Mouse (Mus musculus): ENCODE data around the gene Slc9a8. TPM values are rescaled to one million over a fixed set of nuclear protein-coding genes. Genes with fewer than 3 reads are reported as not detected.
A peak's percentile ranks its signal among the peaks of the same experiment; 100 is the strongest.
"Not testable (repeated sequence)": the region's sequence is repeated elsewhere in the genome, so short reads cannot be mapped to it uniquely, and the experiment has no call there.

The Slc9a8 gene
- total and polyA plus RNA-seq, 3 experiments, result 16.7 to 25.8 TPM; not detected in 1

- not testable (repeated sequence) for H3K79me2 ChIP-seq (ENCODE audit: control insufficient read depth, insufficient read depth, low read length, poor library complexity); H3K9ac ChIP-seq (ENCODE audit: control insufficient read depth, low read depth, low read length, poor library complexity, severe bottlenecking); H3K4me3 ChIP-seq (ENCODE audit: control insufficient read depth in 1 of 2, insufficient read depth in 1 of 2, low read depth in 2 of 2, low read length in 2 of 2); H3K36me3 ChIP-seq (ENCODE audit: control insufficient read depth in 1 of 2, insufficient read depth in 2 of 2, low read length in 2 of 2); H3K27me3 ChIP-seq (ENCODE audit: control insufficient read depth in 1 of 2, insufficient read depth in 2 of 2, low read length in 2 of 2); H3K4me1 ChIP-seq (ENCODE audit: control insufficient read depth in 1 of 2, insufficient read depth in 2 of 2, low read length in 2 of 2); H3K27ac ChIP-seq (ENCODE audit: control insufficient read depth, low read depth, low read length); H3K9me3 ChIP-seq (replicated peaks; ENCODE audit: insufficient read depth, low read length)
- TF ChIP-seq POLR2A (IDR thresholded peaks at IDR 0.05; ENCODE audit: control insufficient read depth in 1 of 2, insufficient read depth in 1 of 2, low read depth in 1 of 2, low read length in 2 of 2, poor library complexity in 1 of 2), result peak in 1 of 2 experiments; percentile 26; a peak in 1 of 4 replicates
- TF ChIP-seq TBP (IDR thresholded peaks at IDR 0.05; ENCODE audit: low read depth, low read length), result peak; percentile 75
- peak; percentile 31 for DNase-seq (ENCODE audit: low read depth, low spot score)
Observed at GRCm38 (mm10) chr2:167396420-167396819, 25.1 kb upstream of the Slc9a8 start.

GRCm38 (mm10) chr2:167399012-167399411, 22.5 kb upstream of the Slc9a8 start:
- Histone ChIP-seq H3K4me1 (ENCODE audit: control insufficient read depth in 1 of 2, insufficient read depth in 2 of 2, low read length in 2 of 2) (no peaks in the 10 kb centered on the region), H3K4me3 (ENCODE audit: control insufficient read depth in 1 of 2, insufficient read depth in 1 of 2, low read depth in 2 of 2, low read length in 2 of 2) (no peak overlapping the region), H3K27me3 (ENCODE audit: control insufficient read depth in 1 of 2, insufficient read depth in 2 of 2, low read length in 2 of 2) (peaks cover 5 to 6% of the 10 kb centered on the region in 2 experiments; a peak in 3 of 4 replicates), H3K36me3 (ENCODE audit: control insufficient read depth in 1 of 2, insufficient read depth in 2 of 2, low read length in 2 of 2) (no peaks in the 10 kb centered on the region), H3K9ac (ENCODE audit: control insufficient read depth, low read depth, low read length, poor library complexity, severe bottlenecking) (no peak overlapping the region), H3K9me3 (replicated peaks; ENCODE audit: insufficient read depth, low read length) (no peaks in the 10 kb centered on the region), H3K27ac (ENCODE audit: control insufficient read depth, low read depth, low read length) (no peak overlapping the region), H3K79me2 (ENCODE audit: control insufficient read depth, insufficient read depth, low read length, poor library complexity) (no peaks in the 10 kb centered on the region)
- DNase-seq (ENCODE audit: low read depth, low spot score), result no peak
- TF ChIP-seq CHD1 (IDR thresholded peaks at IDR 0.05; ENCODE audit: low read depth, low read length), result no peak
- no peak for TF ChIP-seq MYB (IDR thresholded peaks at IDR 0.05; ENCODE audit: low read depth, low read length)
- TF ChIP-seq MAZ (IDR thresholded peaks at IDR 0.05; ENCODE audit: low read depth, low read length), result no peak
- no peak for TF ChIP-seq USF2 (IDR thresholded peaks at IDR 0.05; ENCODE audit: borderline replicate concordance in 1 of 2, insufficient read depth in 1 of 2, low read depth in 1 of 2, low read length in 2 of 2)
- TF ChIP-seq NELFE (IDR thresholded peaks at IDR 0.05; ENCODE audit: low read depth, low read length), result no peak
- no peak for TF ChIP-seq MXI1 (IDR thresholded peaks at IDR 0.05; ENCODE audit: low read depth, low read length)
- TF ChIP-seq ZC3H11A (IDR thresholded peaks at IDR 0.05; ENCODE audit: low read depth, low read length), result no peak
- TF ChIP-seq ZKSCAN1 (IDR thresholded peaks at IDR 0.05; ENCODE audit: low read depth, low read length), result no peak
- TF ChIP-seq JUND (IDR thresholded peaks at IDR 0.05; ENCODE audit: low read depth, low read length), result no peak
- TF ChIP-seq CTCF (IDR thresholded peaks at IDR 0.05 in 2 of 3, conservative IDR thresholded peaks at IDR 0.05 in 1 of 3; ENCODE audit: control insufficient read depth in 1 of 3, insufficient read depth in 1 of 3, low read depth in 2 of 3, low read length in 3 of 3, poor library complexity in 1 of 3, severe bottlenecking in 1 of 3), result no peak
- no peak for TF ChIP-seq NRF1 (IDR thresholded peaks at IDR 0.05; ENCODE audit: insufficient read depth, low read depth, low read length, poor library complexity, severe bottlenecking)
- no peak for TF ChIP-seq SMC3 (IDR thresholded peaks at IDR 0.05; ENCODE audit: low read depth, low read length)
- no peak for TF ChIP-seq MYC (IDR thresholded peaks at IDR 0.05; ENCODE audit: low read depth, low read length)
- no peak for TF ChIP-seq RCOR1 (IDR thresholded peaks at IDR 0.05; ENCODE audit: low read depth, low read length)
